Mouse (Mus musculus): ENCODE measurements around the gene Edem3.

GRCm38 (mm10) chr1:151783403-151783802 lies 28.2 kb downstream of the Edem3 start:
- TF ChIP-seq CTCF (IDR thresholded peaks at IDR 0.05) (no peak), EP300 (IDR thresholded peaks at IDR 0.05) (no peak)
